Mouse (Mus musculus): ENCODE results near the gene Dpp4.
A peak's percentile ranks its signal among the peaks of the same experiment; 100 is the strongest.

The Dpp4 gene

DNA sequence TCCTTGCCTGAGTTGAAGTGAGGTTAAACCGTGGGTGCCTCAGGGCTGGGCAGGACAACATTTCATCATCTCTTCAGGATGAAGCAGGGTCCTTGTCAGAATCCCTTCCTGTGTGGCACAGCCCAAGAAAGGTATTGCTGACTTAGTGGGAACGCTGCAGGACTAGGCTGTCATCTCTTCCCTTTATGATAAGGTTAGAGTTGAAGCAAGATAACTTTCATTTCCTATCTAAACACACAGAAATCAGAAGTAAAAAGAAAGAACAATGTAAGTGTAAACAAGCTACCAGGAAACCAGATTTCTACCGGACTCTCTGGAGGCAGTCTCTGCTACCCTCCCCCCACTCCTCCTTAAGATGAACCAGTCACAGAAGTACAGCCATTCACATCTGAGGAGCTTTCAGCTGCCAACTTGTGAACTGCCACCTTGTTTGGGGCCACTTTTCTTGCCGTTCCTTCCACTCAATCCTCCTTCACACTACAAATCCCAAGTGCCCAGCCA lies 3.3 kb downstream of the Dpp4 start:
- DNase-seq = no peak

DNA sequence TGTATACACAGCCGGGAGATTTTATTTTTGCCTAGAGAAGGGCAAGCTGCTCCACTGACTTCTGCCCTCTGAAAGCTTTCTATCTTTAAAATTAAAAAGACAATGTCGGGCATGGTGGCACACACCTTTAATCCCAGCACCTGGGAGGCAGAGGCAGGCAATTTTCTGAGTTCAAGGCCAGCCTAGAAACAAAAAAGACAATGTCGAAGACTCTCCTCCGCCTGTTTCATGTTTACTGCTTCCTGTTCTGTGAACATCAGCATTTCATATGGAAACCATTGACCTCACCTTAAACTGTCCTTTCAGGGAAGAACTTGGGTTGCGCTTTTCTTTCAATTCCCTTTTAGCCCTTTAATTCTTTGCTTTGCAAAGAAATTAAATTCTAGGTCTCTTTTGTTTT lies 3.8 kb downstream of the Dpp4 start:
- no peak for DNase-seq

DNA sequence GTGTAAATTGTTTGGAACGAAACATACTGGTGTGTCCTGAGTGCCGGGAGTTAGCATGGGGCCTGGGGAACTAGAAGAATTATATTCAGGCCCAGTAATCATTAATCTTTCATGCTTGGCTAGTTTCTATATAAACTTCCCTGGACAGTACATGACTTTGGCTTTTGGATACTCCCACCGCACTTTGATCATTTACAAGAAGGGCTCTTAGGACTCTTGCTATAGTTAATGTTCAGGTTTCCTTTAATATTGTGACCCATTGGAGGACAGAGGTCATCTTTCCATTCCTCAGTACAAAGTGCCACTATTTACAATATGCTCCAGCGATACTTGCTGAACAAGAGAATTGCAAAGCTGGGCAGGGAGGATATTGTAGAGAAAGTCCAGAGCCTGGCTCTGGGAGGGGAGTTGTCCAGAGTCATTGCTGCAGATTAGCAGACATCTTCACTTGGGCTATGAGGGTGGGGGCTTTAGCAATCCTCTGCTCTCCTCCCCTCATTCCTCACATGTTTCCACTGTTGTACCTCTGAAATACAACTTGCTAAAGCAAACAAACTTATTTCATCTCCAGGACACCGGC lies 8.4 kb downstream of the Dpp4 start:
- DNase-seq = no peak

DNA sequence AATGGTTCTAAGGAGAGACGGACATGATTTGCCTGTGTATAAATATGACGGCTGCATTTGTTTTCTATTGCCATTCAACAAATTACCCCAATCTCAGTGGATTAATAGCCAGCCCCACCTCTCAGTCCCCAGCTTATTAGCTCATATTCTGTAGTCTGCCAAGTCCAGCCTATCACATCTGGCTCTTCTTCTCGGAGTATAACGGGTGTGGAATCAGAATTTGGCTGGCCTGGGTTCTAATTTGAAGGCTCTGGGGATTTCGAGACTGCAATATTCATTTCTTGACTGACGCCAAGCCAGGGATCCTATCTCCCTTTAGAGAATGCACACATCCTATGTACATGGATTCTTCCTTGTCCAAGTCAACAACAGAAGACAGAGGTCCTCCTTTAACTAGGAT lies 11.0 kb downstream of the Dpp4 start:
- DNase-seq = no peak

DNA sequence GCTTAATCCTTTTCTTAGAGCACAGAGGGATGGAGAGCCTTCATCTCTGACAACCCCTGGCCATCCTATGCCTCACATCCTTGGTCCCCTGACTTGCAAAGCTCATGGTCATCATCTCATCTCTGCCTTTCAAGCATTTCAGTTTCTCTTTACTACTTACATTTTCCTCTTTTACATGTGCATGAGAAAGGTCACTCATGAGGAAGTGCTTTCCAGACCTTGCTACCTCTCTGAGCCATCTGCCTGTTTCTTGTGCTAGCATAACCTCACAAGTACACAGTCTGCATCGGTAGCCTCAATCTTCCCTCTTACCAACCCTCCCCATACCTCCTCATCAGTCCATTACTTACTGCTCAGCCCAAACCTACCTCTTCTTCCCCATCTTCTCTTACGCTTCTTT lies 12.2 kb downstream of the Dpp4 start:
- DNase-seq = peak; percentile 10 to 19

DNA sequence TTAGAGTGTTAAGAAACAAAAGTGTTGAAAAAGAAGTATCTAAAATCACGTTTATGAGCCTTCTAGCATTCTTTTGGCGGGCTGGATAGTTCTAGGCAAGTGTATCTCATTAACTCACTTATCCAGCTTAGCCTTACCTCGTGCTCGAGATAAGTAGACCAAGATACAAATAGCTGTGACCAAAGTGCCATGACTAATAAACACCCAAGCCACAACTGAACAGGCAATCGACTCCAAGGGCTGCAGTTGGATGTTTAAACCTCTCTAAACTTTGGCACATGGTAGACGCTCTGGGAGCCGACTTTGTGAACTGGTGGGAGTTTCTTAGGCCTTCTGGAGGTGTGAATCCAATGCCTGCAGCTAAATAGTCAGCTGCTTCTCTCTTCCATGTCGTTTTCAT lies 12.7 kb downstream of the Dpp4 start:
- DNase-seq = no peak

DNA sequence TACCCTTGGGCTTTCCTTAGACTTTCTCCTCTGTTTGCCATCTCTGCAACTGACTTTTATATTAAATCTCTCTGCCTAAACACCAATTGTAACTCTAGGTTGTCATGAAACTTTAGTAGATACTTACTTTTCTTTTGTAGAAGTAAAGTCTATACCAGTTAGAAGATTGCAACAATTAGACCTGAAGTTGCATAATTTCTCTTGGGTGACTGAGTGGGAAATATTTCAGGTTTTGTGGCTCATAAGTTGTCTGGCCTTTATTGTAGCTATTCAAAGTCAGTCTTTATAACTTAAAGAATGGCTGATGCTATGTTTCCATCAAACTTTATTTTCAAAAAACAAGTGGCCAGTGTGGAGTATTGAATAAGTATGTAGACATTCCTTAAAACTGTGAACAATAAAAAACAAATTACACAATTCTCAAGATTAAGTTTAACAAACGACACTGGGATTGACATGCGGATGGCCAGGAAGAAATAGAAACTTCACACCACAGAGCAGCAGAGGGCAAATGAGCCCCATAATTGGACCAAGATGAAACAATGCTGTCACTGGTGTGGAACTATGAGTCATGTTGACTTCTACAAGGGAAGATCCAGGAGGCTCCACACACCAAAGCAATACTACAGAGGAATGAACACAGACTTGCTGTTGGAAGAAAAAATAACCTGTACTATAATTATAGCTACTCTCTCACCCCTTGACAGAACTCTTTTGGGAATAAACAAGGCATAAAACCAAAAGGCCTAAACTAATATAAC lies 13.7 kb downstream of the Dpp4 start:
- DNase-seq = no peak

DNA sequence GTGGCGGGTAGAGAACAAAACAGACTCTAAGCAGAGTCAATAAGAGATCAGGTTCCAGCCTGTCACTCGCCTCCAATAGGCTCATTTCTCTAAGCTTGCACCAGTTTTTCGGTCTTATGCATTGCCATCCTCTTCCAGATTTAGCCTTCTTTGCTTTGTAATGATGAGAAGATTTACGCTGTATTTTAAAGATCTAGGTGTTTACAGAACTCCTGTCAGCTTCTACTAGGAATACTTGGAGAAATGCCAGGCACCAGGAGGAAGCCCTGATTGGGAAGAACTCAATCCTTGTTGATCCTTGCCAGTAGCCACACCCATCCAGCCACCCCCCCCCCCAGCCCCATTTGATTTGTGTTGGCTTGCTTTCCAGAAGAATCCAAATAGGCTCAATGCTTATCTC lies 14.4 kb downstream of the Dpp4 start:
- no peak for DNase-seq

DNA sequence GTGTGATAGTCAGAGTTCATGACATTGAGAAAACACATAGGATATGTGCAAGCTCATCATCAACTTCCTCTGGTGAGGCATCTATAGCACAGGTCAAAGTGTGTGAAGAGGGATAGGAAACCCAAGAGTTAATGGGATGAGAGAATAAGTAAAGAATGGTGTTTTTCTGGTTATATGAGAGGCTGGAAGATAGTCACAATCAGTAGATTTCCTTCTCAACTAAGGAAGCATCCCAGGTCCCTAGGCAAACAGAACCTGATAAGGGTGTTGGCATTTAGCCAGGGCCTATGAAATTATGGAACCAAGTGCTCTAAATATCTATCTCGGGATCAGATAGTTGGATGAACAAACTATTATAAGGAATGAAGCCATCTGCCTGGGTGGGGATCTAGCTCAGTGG lies 15.2 kb downstream of the Dpp4 start:
- DNase-seq = no peak

DNA sequence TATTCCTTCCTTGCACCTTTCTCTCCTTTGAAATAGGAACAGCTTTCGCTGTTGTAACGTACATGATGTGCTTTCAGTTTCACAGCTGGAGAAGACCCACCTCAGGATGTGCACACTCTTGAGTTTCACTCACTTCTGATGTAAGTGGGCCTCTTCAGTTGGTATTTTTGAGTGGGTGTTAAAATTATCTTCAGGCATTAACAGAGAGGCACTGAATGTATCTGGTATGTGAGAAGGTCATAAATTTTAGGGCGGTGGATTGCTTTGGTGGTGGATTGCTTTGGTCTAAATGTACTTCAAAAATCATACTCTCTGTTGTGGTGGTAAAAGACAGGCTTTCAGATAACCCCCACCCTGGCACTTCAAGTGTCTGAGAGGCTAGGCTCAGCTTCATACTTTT lies 17.2 kb downstream of the Dpp4 start:
- no peak for DNase-seq

DNA sequence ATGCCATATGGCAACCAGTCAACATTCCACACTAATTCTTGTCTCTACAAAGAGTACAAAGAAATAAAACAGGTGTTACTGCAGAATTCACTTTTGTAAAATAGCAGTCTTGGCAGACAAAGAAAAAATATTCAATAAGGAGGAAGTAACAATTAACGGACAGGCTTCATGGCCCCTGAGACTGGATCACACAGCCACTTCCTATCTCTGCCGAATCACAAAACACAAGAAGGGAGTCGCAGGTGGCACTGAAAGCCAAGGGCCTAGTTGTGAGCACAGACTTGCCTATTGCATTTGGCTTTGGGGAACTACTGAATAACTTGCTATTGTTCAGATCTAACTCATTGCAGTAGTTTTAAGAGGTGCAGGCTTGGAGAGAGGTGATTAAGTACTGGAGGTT lies 19.9 kb downstream of the Dpp4 start:
- DNase-seq = no peak

DNA sequence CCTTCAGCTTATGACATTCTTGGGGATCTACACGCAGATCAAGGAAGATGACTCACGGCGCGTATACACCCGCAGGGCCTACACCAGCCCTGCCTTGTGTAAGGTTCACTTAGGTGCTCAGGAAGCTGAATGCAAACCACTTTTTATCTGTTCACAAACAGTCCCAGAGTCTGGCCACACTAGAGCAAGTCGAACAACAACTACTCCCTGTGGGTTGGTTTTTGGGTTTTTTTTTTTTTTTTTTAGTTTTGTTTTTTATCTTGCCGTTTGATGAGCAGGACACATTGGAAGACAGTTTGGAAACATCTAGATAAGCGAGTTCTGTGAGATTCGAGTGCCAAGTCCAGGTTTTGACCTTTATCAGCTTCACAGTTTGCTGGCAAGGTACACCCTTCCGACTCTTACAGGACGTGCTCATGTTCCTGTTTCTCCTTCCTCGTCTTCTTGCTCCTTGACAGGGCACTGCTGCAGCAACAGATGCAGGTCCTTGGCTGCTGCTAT lies 21.0 kb downstream of the Dpp4 start:
- DNase-seq = no peak

DNA sequence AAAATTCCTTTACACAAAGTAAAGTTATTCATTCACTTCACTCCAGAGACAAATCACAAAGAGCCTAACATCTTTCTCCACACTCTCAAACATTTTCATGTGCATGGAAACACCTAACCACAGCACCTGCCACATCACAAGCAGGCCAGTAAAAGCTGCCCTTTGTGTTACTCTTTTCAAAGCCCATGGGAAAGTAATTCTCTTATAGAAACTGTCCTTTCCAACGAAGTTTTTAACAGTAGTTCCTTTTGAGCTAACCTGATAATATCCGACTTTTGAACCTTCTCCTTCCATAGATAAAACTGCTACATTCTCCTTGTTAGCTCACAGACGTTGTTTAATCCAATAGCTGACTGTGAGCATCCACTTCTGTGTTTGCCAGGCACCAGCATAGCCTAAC lies 21.7 kb downstream of the Dpp4 start:
- no peak for DNase-seq

DNA sequence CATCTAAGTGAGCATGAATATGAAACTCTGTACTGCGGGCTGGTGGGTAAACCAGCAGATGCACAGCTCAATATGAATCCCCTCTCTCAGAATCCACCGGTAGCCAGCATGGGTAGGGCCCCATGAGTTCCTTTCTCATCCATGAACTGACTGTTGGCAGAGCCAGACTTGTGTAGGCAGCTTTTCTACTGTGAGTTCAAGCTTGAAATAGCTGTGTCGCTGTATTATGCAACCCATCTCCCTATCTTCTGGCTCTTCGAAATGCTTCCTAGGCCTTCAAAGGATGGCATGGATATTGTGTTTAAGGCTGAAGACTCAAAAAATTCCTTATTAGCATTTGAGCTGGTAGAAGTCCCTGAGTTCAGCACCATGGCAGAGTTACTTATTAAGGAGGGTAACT lies 23.2 kb downstream of the Dpp4 start:
- no peak for DNase-seq

DNA sequence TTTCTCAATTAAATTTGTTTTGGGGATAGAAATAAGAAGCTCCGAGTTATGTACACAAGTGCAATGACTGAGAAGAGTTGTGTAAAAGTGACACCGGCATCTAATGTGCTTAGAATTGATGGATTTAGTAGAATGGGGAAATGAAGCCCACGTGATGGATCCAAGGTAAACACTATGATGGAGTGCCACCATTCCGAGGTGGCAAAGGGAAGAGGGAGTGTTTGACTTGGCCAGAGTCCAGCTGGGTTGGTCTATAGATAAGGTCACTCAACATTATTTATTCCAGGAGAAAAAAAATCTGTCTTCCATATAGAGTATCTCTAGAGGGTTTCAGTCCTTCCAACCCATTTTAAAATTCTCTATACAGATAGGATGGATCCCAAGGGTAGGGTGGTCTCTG lies 28.8 kb downstream of the Dpp4 start:
- peak in 1 of 2 experiments; percentile 8 for DNase-seq

DNA sequence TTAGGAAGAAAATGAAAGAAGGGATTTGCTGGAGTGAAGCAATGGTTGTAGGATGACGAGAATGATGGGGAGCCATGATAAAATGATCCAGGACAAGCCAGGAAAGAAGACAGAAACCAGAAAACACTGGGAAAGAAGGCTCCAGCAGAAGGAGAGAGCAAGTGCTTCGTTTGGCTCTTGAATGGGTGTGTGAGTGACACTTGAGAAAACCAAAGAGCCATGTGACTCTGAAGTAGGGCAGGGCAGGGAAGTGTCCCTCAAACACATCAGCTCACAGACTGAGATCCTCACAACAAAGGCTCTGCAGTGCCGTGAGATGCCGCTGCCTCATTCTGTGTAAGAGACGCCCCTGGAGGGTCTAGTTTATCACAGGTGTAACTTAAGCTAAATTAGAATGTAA lies 29.6 kb downstream of the Dpp4 start:
- no peak for DNase-seq

DNA sequence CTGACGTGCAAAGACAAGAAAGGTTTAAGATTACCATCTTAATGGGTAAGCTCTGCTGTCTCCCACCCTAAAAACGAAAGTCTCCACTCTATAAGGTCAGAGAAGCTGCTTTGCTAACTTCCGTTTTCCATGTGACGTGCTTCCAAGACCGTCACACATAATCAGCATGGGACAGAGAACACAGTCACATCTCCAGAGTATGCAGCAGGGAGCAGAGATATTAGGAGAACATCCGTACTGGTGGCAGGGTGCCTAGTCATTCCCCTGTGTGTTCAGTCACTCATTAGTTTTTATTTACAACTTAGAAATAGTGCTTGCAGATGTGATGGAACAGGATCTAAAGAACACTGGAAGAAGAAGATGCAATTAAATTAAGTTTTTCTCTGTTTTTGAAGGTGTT lies 30.3 kb downstream of the Dpp4 start:
- DNase-seq = no peak

DNA sequence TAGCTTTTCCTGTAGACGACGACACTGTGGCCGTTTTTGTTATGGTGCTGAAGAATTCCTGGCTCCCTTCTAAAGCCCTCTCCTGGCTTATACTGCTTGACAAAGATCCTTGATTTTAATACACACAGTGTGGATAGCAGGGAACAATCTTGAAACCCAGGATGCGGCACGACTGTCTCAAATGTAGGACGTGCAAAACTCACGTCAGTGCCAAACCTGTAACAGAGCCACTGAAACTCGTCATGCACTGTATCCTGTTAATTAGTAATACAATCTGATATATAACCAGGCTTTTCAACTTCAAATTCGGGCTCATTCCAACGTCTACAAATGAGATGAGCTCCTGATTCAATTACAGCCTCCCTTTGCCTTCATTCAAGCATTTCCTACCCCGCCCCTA lies 38.3 kb downstream of the Dpp4 start:
- DNase-seq = no peak

DNA sequence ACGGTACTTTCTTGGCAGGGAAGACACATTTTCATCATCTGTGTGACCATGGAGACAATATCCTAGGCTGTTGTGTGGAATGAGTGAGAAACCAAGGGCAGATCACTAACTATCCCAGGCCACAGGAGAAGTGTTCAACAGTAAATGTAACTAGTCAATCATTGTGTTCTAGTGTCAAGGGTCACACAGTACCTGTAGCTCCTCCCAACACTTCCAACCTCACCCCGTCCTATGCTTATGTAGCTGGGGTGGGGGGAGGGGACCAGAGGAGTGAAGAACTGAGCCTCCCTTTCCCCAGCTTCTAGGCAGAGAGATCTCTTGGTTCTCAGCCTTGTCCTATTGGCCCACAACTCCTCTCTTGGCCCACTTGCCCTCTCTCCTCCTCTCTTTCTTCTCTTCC lies 42.0 kb downstream of the Dpp4 start:
- no peak for DNase-seq

DNA sequence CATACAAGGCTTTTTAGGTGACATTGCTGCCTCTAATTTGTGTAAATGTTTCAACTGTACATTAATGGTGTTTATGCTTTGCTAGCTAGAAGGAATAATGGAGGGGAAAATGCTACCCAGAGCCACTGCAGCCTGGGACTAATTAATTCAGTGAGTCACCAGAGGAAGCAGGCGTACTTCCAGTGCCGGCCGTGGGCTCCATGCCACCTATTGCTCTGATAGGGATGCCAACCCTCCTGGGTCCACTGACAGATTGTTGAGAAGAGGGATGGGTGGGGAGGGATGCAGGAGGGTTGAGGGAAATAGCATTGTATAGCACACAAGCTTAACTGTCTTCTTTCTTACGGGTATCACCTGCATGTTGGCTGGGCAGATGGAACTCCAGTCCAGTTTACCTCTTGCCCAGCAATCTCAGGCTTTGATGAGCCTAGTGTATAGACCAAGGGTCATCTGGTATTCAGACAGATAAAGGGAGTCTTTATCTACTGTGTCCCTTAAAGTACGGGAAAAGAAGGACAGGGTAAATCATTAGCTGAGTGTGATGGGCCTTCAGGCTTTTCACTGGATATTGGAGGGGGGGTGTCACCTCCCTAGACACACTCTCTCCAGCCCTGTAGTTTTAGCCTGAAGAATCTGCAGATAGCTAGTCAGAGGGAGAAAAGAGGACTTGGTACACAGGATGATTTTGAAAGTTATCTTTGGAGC lies 43.5 kb downstream of the Dpp4 start:
- peak; percentile 33 to 41 for DNase-seq

DNA sequence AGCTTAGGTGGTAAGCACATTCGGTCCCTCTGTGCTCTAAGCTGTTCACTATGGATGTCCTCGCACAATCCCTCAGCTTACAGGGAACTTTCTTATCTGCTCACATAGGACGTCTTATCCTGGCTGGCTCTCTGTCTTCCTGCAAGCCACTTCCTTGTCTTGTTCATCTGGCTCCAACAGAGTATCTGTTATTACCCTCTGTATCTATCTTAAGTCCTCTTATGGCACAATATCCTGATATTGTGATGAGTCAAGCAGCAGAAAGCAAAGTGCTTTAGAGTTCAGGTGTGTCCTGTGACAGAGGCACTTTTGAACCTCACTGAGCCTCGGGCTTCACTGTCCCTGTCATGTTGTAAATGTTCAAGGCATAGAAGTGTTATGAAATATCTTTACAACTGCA lies 48.4 kb downstream of the Dpp4 start:
- no peak for DNase-seq

DNA sequence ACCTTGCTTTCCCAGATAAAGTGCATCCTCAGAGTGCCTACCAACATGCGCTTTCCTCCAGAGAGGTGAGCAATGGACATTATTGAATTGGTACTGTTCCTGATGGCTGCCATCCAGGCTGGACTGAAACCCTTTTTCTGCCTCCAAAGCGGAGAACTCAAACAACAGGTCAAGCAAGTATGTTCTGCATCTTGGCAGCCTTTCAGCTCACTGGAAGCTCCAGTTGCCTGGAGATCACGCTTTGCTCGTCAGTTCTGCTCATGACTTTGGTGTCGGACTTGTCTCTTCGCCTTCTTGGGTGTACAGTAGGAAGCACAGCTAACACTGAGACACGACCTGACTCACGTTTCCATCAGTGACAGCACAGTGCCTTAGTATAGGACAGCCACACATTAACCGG lies 49.8 kb downstream of the Dpp4 start:
- peak; percentile 23 to 27 for DNase-seq

DNA sequence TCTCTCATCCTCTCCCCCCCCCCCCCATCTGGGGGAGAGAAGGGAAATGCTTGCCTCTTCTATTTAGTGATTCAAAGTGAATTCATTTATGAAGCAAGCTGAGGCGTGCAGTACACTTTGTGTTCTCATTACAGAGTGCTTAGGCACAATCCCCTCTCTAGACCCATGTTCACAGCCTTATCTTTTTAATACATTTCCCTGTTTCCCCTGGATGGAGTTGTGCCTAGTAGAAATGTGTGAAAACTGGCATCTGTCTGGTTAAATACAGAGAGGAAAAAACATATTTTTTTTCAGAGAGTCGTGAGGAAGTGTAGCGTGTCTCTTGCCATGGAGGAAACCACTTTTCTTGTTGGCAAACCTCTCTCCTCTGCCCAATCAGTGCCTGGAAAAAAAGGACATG lies 50.5 kb downstream of the Dpp4 start:
- DNase-seq = no peak

DNA sequence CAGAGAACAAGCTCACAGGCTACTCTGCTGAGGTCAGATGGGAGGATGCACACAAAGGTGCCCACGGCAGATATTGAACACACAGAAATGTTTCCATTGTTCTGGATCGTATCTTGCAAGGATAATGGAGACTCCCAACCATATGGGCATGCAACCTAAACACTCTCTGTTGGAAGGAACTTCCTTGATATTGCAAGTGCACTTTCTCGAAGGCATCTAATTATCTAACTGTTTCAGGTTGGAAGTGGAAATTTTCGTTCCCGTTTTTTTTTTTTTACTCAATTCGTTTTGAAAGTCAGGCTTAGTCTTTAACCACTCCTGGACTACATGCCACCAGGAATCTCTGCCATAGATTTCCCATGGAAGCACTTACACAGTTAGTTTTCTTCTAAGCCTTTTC lies 51.2 kb downstream of the Dpp4 start:
- DNase-seq = no peak
